Mouse (Mus musculus) megakaryocyte, embryonic 14.5 days (primary cell): ENCODE measurements at regions not wholly inside any gene's neighbourhood (a gene's known extent, or its start where the extent isn't known, plus 50 kb on each side); places are given as distances from the start of the nearest gene placed in this dataset.
A peak's percentile ranks its signal among the peaks of the same experiment; 100 is the strongest.
"Not testable (repeated sequence)": the region's sequence is repeated elsewhere in the genome, so short reads cannot be mapped to it uniquely, and the experiment has no call there.

Source experiments
- H3K27me3 ChIP-seq: replicated peaks from 2 replicates; pipeline ENCODE3; 2012; ENCODE audit warnings: inconsistent platforms
- H3K36me3 ChIP-seq: replicated peaks from 2 replicates; pipeline ENCODE3; 2012; ENCODE audit warnings: low read length, inconsistent platforms, mixed read lengths
- H3K4me1 ChIP-seq: 2 replicates; pipeline ENCODE4 v1.6.1; 2012; ENCODE audit warnings: inconsistent platforms
- H3K4me3 ChIP-seq: replicated peaks from 2 replicates; pipeline ENCODE3; 2012; ENCODE audit warnings: moderate library complexity, mild to moderate bottlenecking, inconsistent platforms
- H3K9me3 ChIP-seq: 2 replicates; pipeline ENCODE4 v1.6.1; 2012; ENCODE audit warnings: inconsistent platforms
- FLI1 ChIP-seq: IDR thresholded peaks from 2 replicates; pipeline ENCODE4 v1.6.1; 2012; ENCODE audit warnings: low read length, inconsistent platforms, mixed read lengths
- GATA1 ChIP-seq: IDR thresholded peaks from 3 replicates; pipeline ENCODE4 v1.6.1; 2012; ENCODE audit warnings: mixed read lengths, low read length, inconsistent platforms, borderline replicate concordance

DNA sequence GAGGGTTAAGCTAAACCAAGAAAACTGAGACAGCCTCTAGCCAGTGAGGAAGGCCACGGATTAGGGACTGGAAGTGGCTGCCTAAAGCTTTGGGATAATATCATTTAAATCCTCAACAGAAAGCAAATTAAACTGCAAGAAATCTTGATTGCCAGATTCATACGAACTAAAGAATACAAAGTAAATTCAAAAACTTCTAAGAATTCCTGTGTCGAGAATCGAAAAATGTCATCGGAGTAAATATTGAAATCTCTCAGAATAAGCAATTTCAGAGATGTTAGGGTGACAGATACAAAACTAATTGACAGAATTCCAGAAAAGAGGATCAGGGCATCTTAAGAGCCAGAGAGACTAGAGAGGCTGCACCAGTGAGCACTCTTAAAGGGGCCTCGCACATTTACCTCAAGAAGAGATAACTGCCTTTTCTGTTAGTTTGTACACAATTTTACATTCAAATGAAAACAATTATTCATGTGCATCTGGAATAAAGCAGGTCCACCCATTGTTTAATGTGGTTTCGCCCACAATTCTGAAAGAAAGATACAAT lies 388.5 kb upstream of the 1700008P02Rik start:
- no peaks in the 10 kb centered on the region for H3K4me1 ChIP-seq
- TF ChIP-seq GATA1 (no peak), FLI1 (no peak)
- no peaks in the 10 kb centered on the region for H3K27me3 ChIP-seq
- H3K4me3 ChIP-seq: no peak overlapping the region
- no peaks in the 10 kb centered on the region for H3K36me3 ChIP-seq
- no peaks in the 10 kb centered on the region for H3K9me3 ChIP-seq

DNA sequence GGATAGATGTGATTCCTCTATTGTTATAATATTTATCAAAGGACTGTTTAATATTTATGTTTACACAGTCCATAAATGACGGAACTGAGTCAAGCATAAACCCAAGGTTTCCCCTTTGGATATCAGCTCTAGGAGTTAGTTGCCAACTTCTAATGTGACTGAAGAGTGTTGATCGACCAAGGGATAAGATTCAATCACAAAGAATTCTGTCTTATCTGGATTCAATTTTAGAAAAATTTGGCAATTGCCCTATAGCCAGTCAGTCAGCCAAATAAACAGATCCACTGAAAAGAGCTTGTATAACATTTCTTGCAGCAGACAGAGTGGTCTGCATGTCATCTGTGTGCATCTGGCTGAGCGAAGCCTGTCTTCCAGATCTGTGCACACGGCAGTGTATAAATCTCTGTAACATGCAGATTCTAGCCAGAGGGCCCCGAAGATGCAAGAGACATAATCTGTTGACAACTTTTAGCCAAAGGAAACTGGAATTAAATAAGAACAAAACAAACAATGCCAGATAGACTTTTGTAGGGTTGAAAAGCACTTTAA lies 387.6 kb upstream of the 1700008P02Rik start:
- Histone ChIP-seq H3K36me3 (no peaks in the 10 kb centered on the region), H3K4me3 (no peak overlapping the region), H3K4me1 (no peaks in the 10 kb centered on the region), H3K9me3 (no peaks in the 10 kb centered on the region), H3K27me3 (no peaks in the 10 kb centered on the region)
- no peak for TF ChIP-seq FLI1
- no peak for TF ChIP-seq GATA1

DNA sequence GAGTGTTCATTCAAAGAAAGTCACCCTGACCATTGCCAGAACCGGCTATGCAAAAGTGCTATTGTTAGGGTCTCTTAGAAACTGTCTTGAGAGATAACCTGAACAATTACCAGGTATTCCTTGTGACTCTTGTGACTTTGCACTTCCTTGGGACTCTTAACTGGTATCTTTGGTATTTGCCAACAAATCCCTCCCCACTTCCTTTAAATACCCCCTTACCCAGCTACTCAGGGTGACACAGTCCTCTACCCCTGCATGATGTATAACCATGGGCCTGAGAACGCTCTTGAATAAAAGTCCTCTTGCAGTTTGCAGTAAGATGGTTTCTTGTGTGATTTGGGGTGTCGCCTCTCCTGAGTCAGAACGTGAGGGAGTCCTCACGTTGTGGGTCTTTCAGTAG lies 371.5 kb upstream of the 1700008P02Rik start:
- not testable (repeated sequence) for H3K9me3 ChIP-seq, H3K4me1 ChIP-seq, H3K4me3 ChIP-seq, H3K27me3 ChIP-seq, H3K36me3 ChIP-seq

DNA sequence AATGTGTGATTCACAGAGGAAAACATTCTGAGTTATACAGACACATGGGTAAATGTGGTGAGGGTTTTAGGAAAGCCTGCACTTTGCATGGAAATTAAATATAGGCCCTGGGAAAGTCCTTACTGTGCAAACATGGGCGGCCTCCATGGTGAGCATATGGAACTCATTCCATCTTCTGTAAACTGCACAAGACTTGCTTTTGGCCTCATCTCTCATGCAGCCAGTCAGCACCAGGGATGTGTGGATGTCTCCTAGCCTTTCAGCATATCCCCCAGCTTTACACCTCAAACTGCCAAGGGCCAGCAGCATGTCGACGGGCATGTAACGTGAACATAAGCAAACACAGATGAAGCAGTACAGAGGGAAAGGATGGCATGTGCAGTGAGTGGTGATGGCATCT lies 364.7 kb upstream of the 1700008P02Rik start:
- H3K4me1 ChIP-seq: no peaks in the 10 kb centered on the region
- no peak for TF ChIP-seq FLI1
- no peak for TF ChIP-seq GATA1
- H3K27me3 ChIP-seq: no peaks in the 10 kb centered on the region
- no peaks in the 10 kb centered on the region for H3K36me3 ChIP-seq
- H3K4me3 ChIP-seq: peak overlapping the region; percentile 30
- no peaks in the 10 kb centered on the region; the same call in 1 of the 2 replicates for H3K9me3 ChIP-seq

DNA sequence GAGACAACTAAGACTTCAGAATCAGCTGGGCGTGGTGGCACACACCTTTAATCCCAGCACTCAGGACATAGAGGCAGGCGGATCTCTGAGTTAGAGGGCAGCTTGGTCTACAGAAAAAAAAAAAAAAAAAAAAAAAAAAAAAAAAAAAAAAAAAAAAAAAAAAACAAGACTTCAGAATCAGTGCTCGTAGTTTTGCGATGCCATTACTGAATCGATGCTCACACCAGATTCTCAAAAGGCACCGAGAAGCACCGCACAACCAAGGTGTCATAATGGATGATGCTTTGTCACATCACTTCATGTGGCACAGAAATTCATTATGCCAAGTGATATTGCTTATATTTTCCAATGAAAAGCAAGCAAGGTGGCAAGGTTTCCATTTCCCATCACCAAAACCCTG lies 337.4 kb upstream of the 1700008P02Rik start:
- TF ChIP-seq FLI1: no peak
- H3K4me1 ChIP-seq: no peaks in the 10 kb centered on the region
- H3K9me3 ChIP-seq: no peaks in the 10 kb centered on the region
- H3K4me3 ChIP-seq: no peak overlapping the region
- no peaks in the 10 kb centered on the region for H3K27me3 ChIP-seq
- H3K36me3 ChIP-seq: no peaks in the 10 kb centered on the region

DNA sequence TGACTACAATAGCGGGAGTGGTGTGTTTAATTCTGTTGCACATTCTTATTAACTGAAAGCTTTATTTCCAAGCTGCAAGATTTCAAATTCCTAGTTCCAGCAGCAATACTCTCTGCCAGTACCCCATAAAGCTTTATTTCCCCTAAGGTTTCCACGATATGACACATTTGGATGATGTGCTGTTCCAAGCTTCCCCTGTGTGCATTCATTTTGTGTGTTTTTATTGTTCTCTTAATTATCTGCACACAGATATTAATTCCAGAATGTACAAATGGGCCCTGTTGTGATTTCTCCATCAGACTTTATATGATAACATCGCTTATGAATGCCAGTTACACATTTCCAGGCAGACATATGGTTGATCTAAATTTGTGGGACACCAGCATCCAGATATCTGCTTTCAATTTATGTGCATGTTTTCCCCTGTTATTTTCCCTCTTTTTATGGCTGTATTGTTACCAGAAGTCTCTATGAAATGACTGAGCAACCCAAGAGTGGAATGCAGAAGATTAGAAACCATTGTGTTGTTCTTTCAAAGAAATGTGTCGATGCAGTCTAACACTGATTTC lies 312.4 kb upstream of the 1700008P02Rik start:
- Histone ChIP-seq H3K9me3 (no peaks in the 10 kb centered on the region), H3K4me1 (no peaks in the 10 kb centered on the region), H3K36me3 (no peaks in the 10 kb centered on the region), H3K4me3 (no peak overlapping the region), H3K27me3 (no peaks in the 10 kb centered on the region)
- TF ChIP-seq GATA1 (no peak), FLI1 (no peak)

DNA sequence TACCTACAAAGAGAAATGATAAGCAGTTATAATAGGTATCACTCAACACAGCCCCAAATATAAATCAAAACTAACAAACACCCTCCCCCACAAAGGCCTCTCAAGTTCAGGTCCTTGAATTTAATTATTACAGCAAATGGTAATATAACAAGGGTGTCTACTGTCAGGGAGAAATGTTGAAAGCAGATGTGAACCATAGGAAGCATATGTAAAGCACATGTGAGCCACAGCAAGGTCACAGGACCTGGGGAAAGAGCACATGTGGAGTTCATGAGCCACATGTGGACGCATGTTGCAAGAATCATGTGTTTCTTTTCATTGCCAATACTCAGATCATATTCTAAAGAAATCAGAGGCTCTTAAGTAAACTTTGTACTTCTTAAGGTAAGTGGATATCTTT lies 306.5 kb upstream of the 1700008P02Rik start:
- H3K9me3 ChIP-seq: no peaks in the 10 kb centered on the region
- H3K36me3 ChIP-seq: no peaks in the 10 kb centered on the region

DNA sequence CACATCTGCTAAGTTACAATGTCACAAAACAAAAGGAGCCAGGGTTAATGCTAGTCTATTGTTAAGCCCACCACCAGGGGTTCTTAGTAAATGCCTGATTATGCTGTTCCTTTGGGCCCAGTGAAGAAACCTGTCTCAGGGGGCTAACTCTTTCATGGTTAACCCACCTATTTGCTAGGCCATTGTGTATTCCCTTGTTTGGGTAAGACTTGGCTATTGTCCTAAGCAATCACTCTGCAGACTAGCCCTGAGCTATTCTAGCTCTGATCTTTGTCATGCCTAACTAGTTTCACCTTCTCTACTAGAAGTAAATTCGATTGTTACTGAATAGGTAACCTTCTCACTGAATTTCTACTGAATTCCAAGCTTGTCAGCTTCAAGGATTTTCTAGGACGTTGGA lies 302.4 kb upstream of the 1700008P02Rik start:
- H3K9me3 ChIP-seq, H3K36me3 ChIP-seq, H3K4me3 ChIP-seq, H3K27me3 ChIP-seq, H3K4me1 ChIP-seq: not testable (repeated sequence)

More for the DNA sequence above, 306.5 kb upstream of the 1700008P02Rik start:
- Histone ChIP-seq H3K4me1 (no peaks in the 10 kb centered on the region), H3K27me3 (no peaks in the 10 kb centered on the region), H3K4me3 (no peak overlapping the region)
- TF ChIP-seq FLI1 (no peak), GATA1 (no peak)

DNA sequence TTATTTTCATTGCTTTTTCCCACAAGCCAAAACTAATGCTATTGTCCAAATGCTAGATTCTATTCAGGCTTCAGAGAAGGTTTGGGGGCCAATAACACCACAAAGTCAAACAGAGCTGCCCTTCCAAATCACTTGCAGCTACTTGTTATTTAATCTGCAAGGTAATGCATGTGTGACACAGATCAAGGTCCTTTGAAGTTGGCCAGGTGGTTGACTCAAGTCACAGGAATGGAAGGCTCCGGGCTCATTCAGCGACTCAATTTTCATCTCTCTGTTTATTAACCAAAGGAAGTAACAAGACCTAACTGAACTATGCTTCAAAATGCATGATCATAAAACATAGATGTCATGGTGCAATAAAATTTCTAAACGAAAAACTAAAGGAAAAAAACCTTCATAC lies 300.0 kb upstream of the 1700008P02Rik start:
- H3K27me3 ChIP-seq: no peaks in the 10 kb centered on the region
- H3K4me3 ChIP-seq: no peak overlapping the region
- no peaks in the 10 kb centered on the region for H3K4me1 ChIP-seq
- TF ChIP-seq GATA1 (no peak), FLI1 (no peak)
- H3K9me3 ChIP-seq: no peaks in the 10 kb centered on the region
- H3K36me3 ChIP-seq: no peaks in the 10 kb centered on the region

DNA sequence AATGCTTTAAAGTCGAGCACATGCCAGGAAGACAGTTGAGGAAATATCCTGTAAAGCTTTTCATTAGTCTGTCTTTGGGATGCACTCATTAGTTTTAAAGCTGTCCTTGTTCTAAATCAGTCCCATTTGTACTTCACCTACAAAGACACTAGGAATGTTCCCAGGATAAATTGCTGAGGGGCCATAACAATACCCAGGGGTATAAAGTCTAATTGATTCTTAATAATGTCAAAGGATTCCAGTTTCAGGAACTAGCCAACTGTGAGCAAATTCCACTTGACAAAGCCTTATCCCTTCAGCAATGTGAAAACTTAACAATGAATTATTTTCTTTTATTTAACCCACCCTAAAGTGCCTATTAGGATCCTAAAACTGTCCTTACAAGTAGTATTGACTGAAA lies 267.7 kb upstream of the 1700008P02Rik start:
- Histone ChIP-seq H3K9me3 (no peaks in the 10 kb centered on the region), H3K4me1 (no peaks in the 10 kb centered on the region), H3K4me3 (no peak overlapping the region), H3K27me3 (no peaks in the 10 kb centered on the region), H3K36me3 (no peaks in the 10 kb centered on the region)
- no peak for TF ChIP-seq FLI1
- TF ChIP-seq GATA1: no peak

DNA sequence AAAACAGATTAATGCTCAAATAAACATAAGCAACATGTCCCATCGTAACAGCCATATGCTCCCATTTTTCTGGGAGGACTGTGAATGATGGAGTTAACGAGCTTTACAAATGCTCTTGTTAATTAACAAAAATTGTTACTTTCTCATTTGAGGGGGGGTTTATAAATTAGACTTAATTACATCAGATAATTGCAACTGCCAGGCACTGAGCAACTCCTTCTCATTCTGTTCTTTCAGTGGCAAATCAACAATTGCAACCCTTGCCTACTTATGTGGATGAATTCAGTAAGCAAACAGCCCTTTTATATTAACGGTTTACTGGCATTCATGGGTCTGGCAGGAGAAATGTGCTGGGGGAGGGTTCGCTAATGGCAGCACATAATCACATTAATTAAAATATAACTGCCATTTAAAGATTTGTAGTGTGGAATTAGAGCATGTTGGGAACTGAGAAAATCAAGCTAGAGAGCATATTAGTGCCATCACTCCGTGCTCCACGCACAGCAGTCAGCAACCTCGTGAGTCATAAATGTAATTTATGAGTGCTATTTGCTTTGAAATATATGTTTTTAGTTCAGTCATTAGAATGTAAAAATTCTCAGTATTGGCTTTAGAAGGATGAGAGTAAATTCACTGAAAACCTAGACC lies 266.9 kb upstream of the 1700008P02Rik start:
- H3K27me3 ChIP-seq: no peaks in the 10 kb centered on the region
- no peak overlapping the region for H3K4me3 ChIP-seq
- no peak for TF ChIP-seq FLI1
- no peak for TF ChIP-seq GATA1
- no peaks in the 10 kb centered on the region for H3K9me3 ChIP-seq
- no peaks in the 10 kb centered on the region for H3K36me3 ChIP-seq
- no peaks in the 10 kb centered on the region for H3K4me1 ChIP-seq
